Mouse (Mus musculus): ENCODE measurements at regions not wholly inside any gene's neighbourhood (a gene's known extent, or its start where the extent isn't known, plus 50 kb on each side); places are given as distances from the start of the nearest gene placed in this dataset.

DNA sequence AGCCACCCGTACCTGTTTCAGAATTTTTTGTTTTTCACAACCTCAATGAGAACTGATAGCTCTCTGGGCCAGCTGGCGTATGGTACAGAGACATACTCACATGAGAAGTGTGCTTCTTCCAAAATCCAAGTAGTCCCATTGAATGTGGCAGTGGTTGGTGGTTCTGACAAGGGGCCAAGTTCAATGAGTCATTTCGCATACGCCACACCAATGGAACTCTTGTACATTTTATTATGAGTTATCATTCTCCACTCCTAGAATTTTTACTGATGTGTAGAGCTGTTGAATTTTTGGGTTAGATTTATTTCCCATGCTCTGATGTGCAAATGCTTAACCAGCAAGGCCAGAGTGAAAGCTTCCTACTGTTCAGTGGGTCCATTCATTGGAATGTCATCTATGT, 82.0 kb upstream of the Mocs2 start:
- TF ChIP-seq POLR2A (IDR thresholded peaks at IDR 0.05; ENCODE audit: control insufficient read depth in 1 of 2, insufficient read depth in 1 of 2, low read depth in 1 of 2, low read length in 2 of 2, poor library complexity in 1 of 2), result no peak
- no peak for TF ChIP-seq ZNF384 (IDR thresholded peaks at IDR 0.05; ENCODE audit: low read depth, low read length)
- no peak for TF ChIP-seq ETS1 (IDR thresholded peaks at IDR 0.05; ENCODE audit: low read depth, low read length)
- no peak for TF ChIP-seq EP300 (IDR thresholded peaks at IDR 0.05; ENCODE audit: low read depth in 1 of 2, low read length in 2 of 2)
- no peak for TF ChIP-seq SMC3 (IDR thresholded peaks at IDR 0.05; ENCODE audit: low read depth, low read length)
- TF ChIP-seq RAD21 (IDR thresholded peaks at IDR 0.05; ENCODE audit: low read depth, low read length), result no peak
- no peak for TF ChIP-seq NRF1 (IDR thresholded peaks at IDR 0.05; ENCODE audit: insufficient read depth, low read depth, low read length, poor library complexity, severe bottlenecking)
- TF ChIP-seq CTCF (IDR thresholded peaks at IDR 0.05 in 2 of 3, conservative IDR thresholded peaks at IDR 0.05 in 1 of 3; ENCODE audit: control insufficient read depth in 1 of 3, insufficient read depth in 1 of 3, low read depth in 2 of 3, low read length in 3 of 3, poor library complexity in 1 of 3, severe bottlenecking in 1 of 3), result no peak
- no peak for TF ChIP-seq ZMIZ1 (IDR thresholded peaks at IDR 0.05; ENCODE audit: low read depth, low read length)
- TF ChIP-seq SIN3A (IDR thresholded peaks at IDR 0.05; ENCODE audit: low read length), result no peak
- TF ChIP-seq MAX (IDR thresholded peaks at IDR 0.05; ENCODE audit: low read length), result no peak
- no peak for TF ChIP-seq MAZ (IDR thresholded peaks at IDR 0.05; ENCODE audit: low read depth, low read length)
- TF ChIP-seq MAFK (IDR thresholded peaks at IDR 0.05; ENCODE audit: borderline replicate concordance, low read depth, low read length), result no peak
- TF ChIP-seq JUND (IDR thresholded peaks at IDR 0.05; ENCODE audit: low read depth, low read length), result no peak

Data from MEL (cell line).